Mouse (Mus musculus) mouse embryonic stem cell (cell line): ENCODE data around the gene Gm21708.
"Not testable (repeated sequence)": the region's sequence is repeated elsewhere in the genome, so short reads cannot be mapped to it uniquely, and the experiment has no call there.

ENCODE experiments used
- in situ Hi-C, 2 experiments: fragments of 300-500 bp; cut with MboI; formaldehyde crosslinking; loops; 1 replicate in 1 of 2; 3 replicates in 1 of 2; pipeline ENCODE4 v1.14.3; 2019 to 2020; ENCODE audit warnings: low sequenced_read_pairs in 2 of 2, low pct_unique_long_range_greater_than_20kb in 1 of 2, mixed read lengths in 1 of 2; ENCODE audit not compliant: unreplicated experiment in 1 of 2

Gm21708 gene

DNA sequence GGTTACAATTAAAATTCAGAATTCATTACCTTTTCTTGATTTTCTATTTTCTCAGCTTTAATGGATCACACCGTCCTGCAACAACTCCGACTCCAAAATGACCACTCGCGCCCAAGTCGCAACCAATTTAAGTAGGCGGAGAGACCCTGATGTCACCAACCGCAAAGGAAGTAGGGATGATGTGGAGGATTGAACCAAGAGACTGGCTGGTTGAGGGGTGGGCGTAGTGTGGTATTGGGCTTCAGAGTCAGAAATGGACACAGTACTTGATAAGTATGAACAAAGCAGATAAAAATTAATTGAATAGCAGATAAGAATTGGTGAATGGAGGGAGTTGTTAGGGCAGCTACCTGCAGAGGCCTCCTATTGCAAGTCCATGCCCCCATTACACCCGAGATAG is at the start of gene Gm21708, which contains the start of gene Gm21704:
Gene Gm21708, minus strand, starts transcription at position 101 of the 400 bp plus-strand sequence.
Gene Gm21704, minus strand, starts transcription at position 101 of the 400 bp plus-strand sequence.
- in situ Hi-C loops, result not testable (repeated sequence)
